Mouse (Mus musculus) cerebellum, adult 11-12 months (tissue): ENCODE results near the gene Flt3l.
A peak's percentile ranks its signal among the peaks of the same experiment; 100 is the strongest.
"Not testable (repeated sequence)": the region's sequence is repeated elsewhere in the genome, so short reads cannot be mapped to it uniquely, and the experiment has no call there.

Experiments
- DNase-seq: peaks from one replicate; pipeline ENCODE4 v3.0.0; 2022

Flt3l gene

GRCm38 (mm10) chr7:45122561-45123185, 13.6 kb downstream of the Flt3l start:
- DNase-seq, result peak; percentile 46

GRCm38 (mm10) chr7:45121966-45122365, 14.3 kb downstream of the Flt3l start:
- peak; percentile 41 for DNase-seq

DNA sequence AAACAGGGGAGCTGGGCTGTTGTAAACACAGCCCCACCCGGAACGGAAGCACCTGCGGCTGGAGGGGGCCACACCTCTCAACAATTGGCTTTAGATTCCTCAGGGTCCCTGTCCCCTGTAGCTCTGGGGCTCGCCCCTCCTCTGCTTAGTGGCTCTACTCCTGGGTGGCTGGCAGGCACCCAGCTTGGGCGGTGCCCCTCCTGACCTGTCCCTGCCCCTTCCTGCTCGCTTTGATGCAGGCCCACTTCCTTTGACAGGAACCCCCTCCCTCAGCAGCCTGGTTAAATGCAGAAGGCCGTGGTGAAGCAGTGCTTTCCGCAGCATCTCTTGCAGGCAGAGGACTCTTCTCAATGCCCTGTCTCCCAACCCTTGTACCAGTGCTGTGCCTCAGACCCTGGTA, 14.8 kb downstream of the Flt3l start:
- DNase-seq, result peak; percentile 52

- no peak for DNase-seq
These were observed 16.2 kb downstream of the Flt3l start for GRCm38 (mm10) chr7:45119780-45120709.

- no peak for DNase-seq
These were observed 17.9 kb downstream of the Flt3l start for GRCm38 (mm10) chr7:45118336-45118735.

DNA sequence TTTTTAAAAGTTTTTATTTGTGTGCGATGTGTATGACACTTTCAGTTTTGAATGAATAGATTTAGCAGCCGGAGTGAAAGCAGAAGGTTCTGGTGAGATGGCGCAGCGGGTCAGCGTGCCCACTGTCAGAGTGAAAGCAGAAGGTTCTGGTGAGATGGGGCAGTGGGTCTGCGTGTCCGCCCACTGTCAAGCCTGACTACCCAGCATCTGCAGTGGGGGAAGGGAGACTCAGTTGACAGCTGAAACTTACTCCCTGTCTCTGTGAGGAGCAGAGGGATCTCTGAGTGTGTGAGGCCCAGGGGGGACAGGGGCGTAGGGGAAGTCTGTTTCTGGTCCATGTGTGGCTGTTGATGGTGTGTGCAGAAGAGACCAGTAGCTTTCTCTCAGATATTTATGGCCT, 18.7 kb downstream of the Flt3l start:
- DNase-seq, result no peak

- no peak for DNase-seq
These were observed 22.8 kb downstream of the Flt3l start for GRCm38 (mm10) chr7:45113476-45113875.

DNA sequence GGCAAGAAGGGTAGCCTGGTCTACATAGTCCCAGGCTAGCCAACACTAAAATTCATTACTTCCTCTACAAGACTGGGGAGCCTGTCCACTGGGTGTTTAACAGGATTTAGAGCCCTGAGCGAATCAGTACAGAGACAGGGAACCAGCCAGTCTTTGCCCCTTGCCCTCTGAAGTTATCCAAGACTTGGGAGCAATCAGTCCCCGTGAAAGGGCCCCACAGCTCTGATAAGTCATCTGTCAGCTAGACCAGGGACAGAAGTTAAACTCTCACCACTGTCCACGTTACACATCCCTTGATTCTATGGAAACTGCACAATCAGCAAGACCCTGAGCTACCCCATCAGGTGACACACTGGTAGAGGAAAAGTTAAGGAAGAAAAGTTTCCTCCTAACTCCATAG, 23.7 kb downstream of the Flt3l start:
- DNase-seq, result no peak

- no peak for DNase-seq
These were observed 24.3 kb downstream of the Flt3l start for GRCm38 (mm10) chr7:45111940-45112339.

DNA sequence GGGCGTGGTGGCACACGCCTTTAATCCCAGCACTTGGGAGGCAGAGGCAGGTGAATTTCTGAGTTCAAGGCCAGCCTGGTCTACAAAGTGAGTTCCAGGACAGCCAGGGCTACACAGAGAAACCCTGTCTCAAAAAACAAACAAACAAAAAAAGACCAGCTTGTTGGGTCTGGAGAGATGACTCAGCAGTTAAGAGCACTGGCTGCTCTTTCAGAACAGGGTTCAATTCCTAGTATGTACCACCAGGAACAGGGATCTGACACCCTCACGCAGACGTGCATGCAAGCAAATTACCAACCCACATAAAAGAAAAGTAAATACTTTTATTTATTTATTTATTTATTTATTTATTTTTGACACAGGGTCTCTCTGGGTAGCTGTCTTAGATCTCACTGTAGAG, 26.1 kb downstream of the Flt3l start:
- DNase-seq, result not testable (repeated sequence)

DNA sequence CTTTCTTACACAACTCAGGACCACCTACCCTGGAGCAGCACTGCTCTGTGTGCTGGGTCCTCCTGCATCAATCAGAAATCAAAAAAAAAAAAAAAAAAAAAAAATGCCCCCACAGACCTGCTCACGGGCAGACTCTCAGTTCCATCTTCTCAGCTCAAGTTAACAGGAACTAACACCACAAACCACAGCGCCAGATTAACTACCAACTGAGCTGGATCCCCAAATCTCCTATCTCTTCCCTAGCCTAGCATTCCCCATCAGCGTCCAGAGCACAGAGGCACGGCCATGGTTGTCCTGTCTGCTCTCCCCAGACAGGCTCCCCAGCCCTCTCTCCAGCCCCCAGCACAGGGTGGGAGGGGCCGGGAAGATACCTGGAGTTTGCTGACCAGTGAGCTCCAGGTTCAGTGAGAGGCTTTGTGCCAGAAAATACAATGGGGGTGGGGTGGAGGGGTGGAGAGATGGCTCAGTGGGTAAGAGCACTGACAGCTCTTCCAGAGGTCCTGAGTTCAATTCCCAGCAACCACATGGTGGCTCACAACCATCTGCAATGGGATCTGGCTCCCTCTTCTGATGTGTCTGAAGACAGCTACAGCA, 29.1 kb downstream of the Flt3l start:
- no peak for DNase-seq

DNA sequence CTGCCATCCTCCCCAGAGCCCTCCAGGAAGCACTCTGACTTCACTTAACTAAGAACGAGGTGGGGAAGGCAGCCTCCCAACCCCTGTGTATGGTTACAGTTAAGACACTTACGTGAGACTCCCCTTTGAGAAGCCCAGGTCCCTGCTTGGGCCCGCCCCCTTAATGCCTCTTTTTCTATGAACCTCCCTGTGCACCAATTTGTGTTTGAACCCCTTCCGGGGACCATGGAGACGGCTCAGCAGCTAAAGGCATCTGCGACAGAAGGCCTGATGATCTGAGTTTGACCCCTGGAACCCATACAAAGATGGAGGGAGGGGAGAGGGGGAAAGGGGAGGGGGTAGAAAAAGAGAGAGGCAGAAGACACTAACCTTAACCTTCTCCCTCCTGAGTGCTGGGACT, 29.8 kb downstream of the Flt3l start:
- no peak for DNase-seq

GRCm38 (mm10) chr7:45105491-45105890, 30.7 kb downstream of the Flt3l start:
- no peak for DNase-seq

GRCm38 (mm10) chr7:45104941-45105340, 31.3 kb downstream of the Flt3l start:
- no peak for DNase-seq

GRCm38 (mm10) chr7:45103652-45104180, 32.5 kb downstream of the Flt3l start, which contains the start of gene Fcgrt:
Gene Fcgrt, minus strand, starts transcription at chr7:45103851.
- DNase-seq, result peak; percentile 48

DNA sequence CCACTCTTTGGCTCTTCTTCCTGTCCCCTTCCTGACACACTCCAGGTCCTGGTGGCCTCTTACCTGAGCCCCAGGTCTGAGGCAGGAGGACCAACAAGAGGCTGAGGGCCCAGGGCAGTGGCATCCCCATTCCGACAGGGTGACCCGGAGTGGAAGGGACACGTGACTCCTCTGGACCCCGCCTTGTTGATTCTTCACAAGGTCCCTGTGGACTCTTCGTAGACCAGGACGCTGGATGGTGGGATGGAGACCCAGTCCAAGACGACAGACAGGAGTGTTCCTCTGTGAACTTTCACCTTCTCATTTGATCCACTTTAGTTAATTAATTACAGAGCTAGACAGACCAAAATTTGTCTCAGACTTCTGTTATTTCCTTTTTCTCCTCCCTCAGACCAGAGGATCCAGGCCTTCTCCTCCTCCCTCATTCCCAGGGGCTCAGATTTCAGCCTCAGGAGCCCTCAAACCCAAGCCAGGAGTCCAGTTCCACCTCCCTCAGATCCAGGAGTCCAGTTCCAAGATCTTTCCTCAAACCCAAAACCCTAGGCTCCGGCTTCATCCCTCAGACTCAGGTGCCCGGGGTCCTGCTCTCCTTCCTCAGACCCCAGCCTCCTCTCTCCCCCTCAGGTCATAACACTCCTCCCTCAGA, 33.2 kb downstream of the Flt3l start:
- DNase-seq, result no peak

DNA sequence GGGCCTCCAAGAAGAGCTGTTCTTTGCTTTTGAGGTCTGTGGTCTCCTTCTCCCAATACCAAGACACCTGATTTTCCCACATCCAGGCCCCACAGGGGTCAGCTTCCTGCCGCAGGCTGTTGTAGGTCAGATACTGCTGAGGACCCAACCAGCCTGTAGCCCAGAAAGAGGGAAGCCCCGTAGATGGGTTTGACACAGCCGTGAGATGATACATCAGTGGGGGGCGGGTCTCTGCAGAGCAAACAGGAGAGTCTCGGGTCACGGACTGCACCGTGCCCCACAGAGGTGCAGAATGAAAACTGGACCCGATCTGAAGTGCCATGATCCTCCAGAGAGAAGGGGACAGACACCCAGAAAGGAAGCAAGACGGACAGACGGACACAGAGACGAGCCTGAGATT, 33.8 kb downstream of the Flt3l start:
- DNase-seq, result no peak

GRCm38 (mm10) chr7:45100046-45100445, 36.2 kb downstream of the Flt3l start:
- DNase-seq, result no peak

DNA sequence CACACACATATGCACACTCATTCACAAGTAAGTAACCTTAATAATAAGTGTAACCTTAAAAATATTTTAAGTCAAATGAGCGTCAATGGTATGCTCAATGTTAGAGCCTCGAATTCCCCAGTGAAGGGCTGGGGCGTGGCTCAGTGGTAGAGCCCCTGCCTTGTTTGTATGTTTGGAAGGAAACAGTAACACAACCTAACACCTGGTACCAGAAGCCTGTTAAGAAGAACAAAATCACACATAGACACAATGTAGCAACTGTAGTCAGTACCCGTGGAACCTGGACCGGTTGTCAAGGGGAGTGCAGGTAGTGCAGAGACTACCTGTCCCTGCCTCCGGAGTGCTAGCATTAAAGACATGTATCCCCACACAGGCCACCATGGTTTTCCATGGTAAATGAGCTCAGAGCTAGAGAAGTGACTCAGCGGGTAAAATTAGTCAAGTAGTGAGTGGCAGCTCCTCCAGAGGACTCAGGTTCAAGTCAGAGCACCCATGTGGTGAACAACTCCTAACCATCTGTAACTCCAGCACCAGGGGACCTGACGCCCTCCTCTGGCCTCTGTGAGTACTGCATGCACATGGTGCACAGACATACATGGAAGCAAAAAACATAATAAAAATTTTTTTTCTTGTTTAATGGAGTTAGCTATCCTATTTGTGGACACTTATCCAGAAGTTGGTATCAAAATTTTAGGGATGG, 37.5 kb downstream of the Flt3l start:
- DNase-seq, result no peak

DNA sequence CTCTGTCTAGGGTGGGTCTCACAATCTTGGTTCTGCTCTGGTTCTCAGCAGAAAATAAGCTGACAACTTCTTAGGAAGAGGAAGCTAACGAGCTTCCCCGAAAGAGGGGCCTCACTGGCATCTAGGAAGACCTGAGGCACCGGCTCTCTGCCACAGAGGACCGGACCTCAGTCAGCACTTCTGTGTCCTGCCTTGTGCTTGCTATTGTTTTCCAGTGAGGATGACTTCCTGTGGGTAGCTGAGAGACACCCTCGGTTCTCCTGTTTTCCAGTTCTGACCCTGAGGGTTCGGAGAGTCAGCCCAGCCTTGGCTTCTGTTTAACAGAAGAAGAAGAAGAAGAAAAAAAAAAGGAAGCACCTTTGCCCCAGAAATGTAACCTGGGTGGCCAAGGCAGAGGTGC, 38.8 kb downstream of the Flt3l start:
- DNase-seq, result no peak

GRCm38 (mm10) chr7:45095965-45096364, 40.3 kb downstream of the Flt3l start:
- not testable (repeated sequence) for DNase-seq

GRCm38 (mm10) chr7:45095367-45095766, 40.9 kb downstream of the Flt3l start:
- DNase-seq, result no peak
